Mouse (Mus musculus): ENCODE results near the gene Foxred1.

Gene Foxred1

GRCm38 (mm10) chr9:35183359-35183758, 27.5 kb downstream of the Foxred1 start:
- TF ChIP-seq CTCF (conservative IDR thresholded peaks at IDR 0.05; ENCODE audit: low read length) (no peak), NANOG (IDR thresholded peaks at IDR 0.05; ENCODE audit: borderline replicate concordance, low read length) (no peak), POU5F1 (IDR thresholded peaks at IDR 0.05; ENCODE audit: borderline replicate concordance, low read length) (no peak)
- no peak overlapping the region for H3K4me3 ChIP-seq (replicated peaks; ENCODE audit: low read length)
- H3K9me3 ChIP-seq (ENCODE audit: low read length) = no peaks in the 10 kb centered on the region
- peaks cover 2% of the 10 kb centered on the region; the same call in 1 of the 2 replicates for H3K4me1 ChIP-seq (replicated peaks; ENCODE audit: low read depth, low read length)
- H3K36me3 ChIP-seq (ENCODE audit: insufficient read depth, low read length) = no peaks in the 10 kb centered on the region
- H3K27me3 ChIP-seq (ENCODE audit: insufficient read depth, low read length) = no peaks in the 10 kb centered on the region; the same call in 1 of the 2 replicates

GRCm38 (mm10) chr9:35182832-35183231, 28.0 kb downstream of the Foxred1 start:
- H3K4me1 ChIP-seq (replicated peaks; ENCODE audit: low read depth, low read length) = 0 out of 2 replicates have a peak, but pooled peaks cover 2% of the 10 kb centered on the region
- no peaks in the 10 kb centered on the region for H3K36me3 ChIP-seq (ENCODE audit: insufficient read depth, low read length)
- TF ChIP-seq POU5F1 (IDR thresholded peaks at IDR 0.05; ENCODE audit: borderline replicate concordance, low read length) = no peak
- no peak for TF ChIP-seq CTCF (conservative IDR thresholded peaks at IDR 0.05; ENCODE audit: low read length)
- no peak for TF ChIP-seq NANOG (IDR thresholded peaks at IDR 0.05; ENCODE audit: borderline replicate concordance, low read length)
- H3K27me3 ChIP-seq (ENCODE audit: insufficient read depth, low read length) = no peaks in the 10 kb centered on the region
- H3K9me3 ChIP-seq (ENCODE audit: low read length) = no peaks in the 10 kb centered on the region
- H3K4me3 ChIP-seq (replicated peaks; ENCODE audit: low read length) = no peak overlapping the region

- Histone ChIP-seq H3K36me3 (ENCODE audit: insufficient read depth, low read length) (peaks cover 3% of the 10 kb centered on the region), H3K4me3 (replicated peaks; ENCODE audit: low read length) (peak overlapping the region; percentile 89), H3K27me3 (ENCODE audit: insufficient read depth, low read length) (no peaks in the 10 kb centered on the region), H3K9me3 (ENCODE audit: low read length) (no peaks in the 10 kb centered on the region), H3K4me1 (replicated peaks; ENCODE audit: low read depth, low read length) (peaks cover 37% of the 10 kb centered on the region)
- TF ChIP-seq CTCF (conservative IDR thresholded peaks at IDR 0.05; ENCODE audit: low read length) (no peak), NANOG (IDR thresholded peaks at IDR 0.05; ENCODE audit: borderline replicate concordance, low read length) (no peak), POU5F1 (IDR thresholded peaks at IDR 0.05; ENCODE audit: borderline replicate concordance, low read length) (no peak)
Observed at GRCm38 (mm10) chr9:35176124-35176659, 34.7 kb downstream of the Foxred1 start.

GRCm38 (mm10) chr9:35175251-35176123, 35.4 kb downstream of the Foxred1 start, which contains the start of gene Dcps:
Dcps (minus strand) TSS chr9:35176061.
- Histone ChIP-seq H3K4me3 (replicated peaks; ENCODE audit: low read length) (peak within 1 kb of the TSS; percentile 89), H3K4me1 (replicated peaks; ENCODE audit: low read depth, low read length) (peaks cover 37% of the 10 kb centered on the region), H3K9me3 (ENCODE audit: low read length) (no peaks in the 10 kb centered on the region), H3K36me3 (ENCODE audit: insufficient read depth, low read length) (peaks cover 10% of the 10 kb centered on the region), H3K27me3 (ENCODE audit: insufficient read depth, low read length) (no peaks in the 10 kb centered on the region)
- TF ChIP-seq POU5F1 (IDR thresholded peaks at IDR 0.05; ENCODE audit: borderline replicate concordance, low read length) (no peak), CTCF (conservative IDR thresholded peaks at IDR 0.05; ENCODE audit: low read length) (no peak), NANOG (IDR thresholded peaks at IDR 0.05; ENCODE audit: borderline replicate concordance, low read length) (no peak)

- TF ChIP-seq NANOG (IDR thresholded peaks at IDR 0.05; ENCODE audit: borderline replicate concordance, low read length) (no peak), POU5F1 (IDR thresholded peaks at IDR 0.05; ENCODE audit: borderline replicate concordance, low read length) (no peak), CTCF (conservative IDR thresholded peaks at IDR 0.05; ENCODE audit: low read length) (no peak)
- no peaks in the 10 kb centered on the region for H3K27me3 ChIP-seq (ENCODE audit: insufficient read depth, low read length)
- H3K4me1 ChIP-seq (replicated peaks; ENCODE audit: low read depth, low read length) = peaks cover 37% of the 10 kb centered on the region
- H3K4me3 ChIP-seq (replicated peaks; ENCODE audit: low read length) = no peak overlapping the region
- peaks cover 30% of the 10 kb centered on the region for H3K36me3 ChIP-seq (ENCODE audit: insufficient read depth, low read length)
- no peaks in the 10 kb centered on the region for H3K9me3 ChIP-seq (ENCODE audit: low read length)
Observed at GRCm38 (mm10) chr9:35173331-35173730, 37.5 kb downstream of the Foxred1 start.

- H3K9me3 ChIP-seq (ENCODE audit: low read length) = no peaks in the 10 kb centered on the region
- no peaks in the 10 kb centered on the region for H3K27me3 ChIP-seq (ENCODE audit: insufficient read depth, low read length)
- peaks cover 39% of the 10 kb centered on the region for H3K4me1 ChIP-seq (replicated peaks; ENCODE audit: low read depth, low read length)
- peaks cover 56% of the 10 kb centered on the region for H3K36me3 ChIP-seq (ENCODE audit: insufficient read depth, low read length)
- TF ChIP-seq CTCF (conservative IDR thresholded peaks at IDR 0.05; ENCODE audit: low read length) (no peak), NANOG (IDR thresholded peaks at IDR 0.05; ENCODE audit: borderline replicate concordance, low read length) (no peak), POU5F1 (IDR thresholded peaks at IDR 0.05; ENCODE audit: borderline replicate concordance, low read length) (no peak)
- no peak overlapping the region for H3K4me3 ChIP-seq (replicated peaks; ENCODE audit: low read length)
Observed at GRCm38 (mm10) chr9:35170071-35170470, 40.8 kb downstream of the Foxred1 start.

GRCm38 (mm10) chr9:35166798-35167635, 43.8 kb downstream of the Foxred1 start:
- TF ChIP-seq POU5F1 (IDR thresholded peaks at IDR 0.05; ENCODE audit: borderline replicate concordance, low read length) (no peak), NANOG (IDR thresholded peaks at IDR 0.05; ENCODE audit: borderline replicate concordance, low read length) (no peak), CTCF (conservative IDR thresholded peaks at IDR 0.05; ENCODE audit: low read length) (no peak)

More at GRCm38 (mm10) chr9:35166798-35167635, 43.8 kb downstream of the Foxred1 start:
- peaks cover 21% of the 10 kb centered on the region for H3K4me1 ChIP-seq (replicated peaks; ENCODE audit: low read depth, low read length)
- H3K4me3 ChIP-seq (replicated peaks; ENCODE audit: low read length) = no peak overlapping the region
- no peaks in the 10 kb centered on the region for H3K27me3 ChIP-seq (ENCODE audit: insufficient read depth, low read length)
- no peaks in the 10 kb centered on the region for H3K9me3 ChIP-seq (ENCODE audit: low read length)
- H3K36me3 ChIP-seq (ENCODE audit: insufficient read depth, low read length) = peaks cover 80% of the 10 kb centered on the region

Measured in E14TG2a.4 (cell line).